Comparison of ENCODE assay signal across 20 mouse cellular contexts in the genomic region with DNA sequence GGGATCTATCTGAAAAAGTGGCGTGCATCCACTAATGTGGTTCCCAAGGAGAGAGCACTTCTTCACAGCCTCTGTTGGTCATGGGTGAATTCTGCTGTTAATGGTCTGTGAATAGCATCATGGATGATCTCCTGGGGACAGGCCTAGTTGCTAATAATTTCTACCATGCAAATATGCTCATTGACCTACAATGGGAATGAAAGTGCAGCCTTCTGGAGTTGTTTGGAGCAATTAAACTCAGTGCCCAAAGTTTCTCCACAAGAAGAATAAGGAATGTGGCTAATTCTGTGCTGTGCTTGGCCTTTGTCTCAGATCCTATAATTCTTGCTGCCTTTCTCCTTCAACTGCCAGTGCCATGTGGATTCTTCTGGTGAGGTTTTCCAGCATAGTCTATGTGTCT.
"Had no signal": no experiment of that assay in that cellular context is flagged by ENCODE, and none has a peak within 500 bp of the region (broad histone marks: within the 10 kb centered on the region; RNA-seq: fewer than 3 reads in every experiment).

No protein-coding gene starts in this region.

- H3K4me1 ChIP-seq: liver, embryonic 13.5 days; liver, embryonic 15.5 days; lung, embryonic 15.5 days; megakaryocyte, embryonic 14.5 days; midbrain, embryonic 10.5 days; midbrain, embryonic 12.5 days; midbrain, embryonic 15.5 days; neural tube, embryonic 12.5 days; stomach, embryonic 15.5 days had no signal

- DNase-seq: liver, embryonic 13.5 days; liver, postnatal 0 days; lung, adult 2 months; lung, postnatal 14 days; lung, postnatal 36 days; right cerebral cortex, postnatal 14 days; thymus, adult 2 months; thymus, postnatal 14 days; thymus, postnatal 36 days had no signal

- H3K4me2 ChIP-seq: liver, embryonic 13.5 days; liver, embryonic 15.5 days; lung, embryonic 15.5 days; midbrain, embryonic 12.5 days; midbrain, embryonic 15.5 days; neural tube, embryonic 12.5 days; stomach, embryonic 15.5 days had no signal

- H3K27ac ChIP-seq: liver, embryonic 13.5 days; liver, embryonic 15.5 days; lung, embryonic 15.5 days; macrophage; midbrain, embryonic 10.5 days; midbrain, embryonic 12.5 days; midbrain, embryonic 15.5 days; neural tube, embryonic 12.5 days; stomach, embryonic 15.5 days; stomach, postnatal 0 days had no signal

- H3K36me3 ChIP-seq: liver, embryonic 13.5 days; liver, embryonic 15.5 days; lung, embryonic 15.5 days; midbrain, embryonic 10.5 days; midbrain, embryonic 12.5 days; midbrain, embryonic 15.5 days; neural tube, embryonic 12.5 days; stomach, embryonic 15.5 days had no signal

- H3K9me3 ChIP-seq: liver, embryonic 13.5 days; liver, embryonic 15.5 days; lung, embryonic 15.5 days; megakaryocyte, embryonic 14.5 days; midbrain, embryonic 10.5 days; midbrain, embryonic 12.5 days; midbrain, embryonic 15.5 days; neural tube, embryonic 12.5 days; stomach, embryonic 15.5 days had no signal

- ATAC-seq: liver, postnatal 0 days; lung, postnatal 0 days; midbrain, embryonic 15.5 days had no signal

- H3K9ac ChIP-seq: liver, embryonic 13.5 days; liver, embryonic 15.5 days; liver, postnatal 0 days; lung, embryonic 15.5 days; midbrain, embryonic 12.5 days; midbrain, embryonic 15.5 days; neural tube, embryonic 12.5 days; stomach, embryonic 15.5 days had no signal

- H3K27me3 ChIP-seq: liver, embryonic 13.5 days; liver, embryonic 15.5 days; lung, embryonic 15.5 days; megakaryocyte, embryonic 14.5 days; midbrain, embryonic 12.5 days; midbrain, embryonic 15.5 days; neural tube, embryonic 12.5 days; stomach, embryonic 15.5 days had no signal

- H3K4me3 ChIP-seq: liver, embryonic 13.5 days; liver, embryonic 15.5 days; lung, embryonic 15.5 days; megakaryocyte, embryonic 14.5 days; midbrain, embryonic 10.5 days; midbrain, embryonic 12.5 days; midbrain, embryonic 15.5 days; neural tube, embryonic 12.5 days; stomach, embryonic 15.5 days had no signal
